Mouse (Mus musculus) forelimb bud, embryonic 11.5 days (tissue): ENCODE measurements around the gene Serpina1c.
"Not testable (repeated sequence)": the region's sequence is repeated elsewhere in the genome, so short reads cannot be mapped to it uniquely, and the experiment has no call there.

ENCODE experiments used
- DNase-seq: peaks from one replicate; pipeline ENCODE4 v3.0.0-alpha.2; 2012; ENCODE audit warnings: low read depth, low spot score

The Serpina1c gene

GRCm38 (mm10) chr12:103904837-103905340 is at the start of gene Serpina1c:
Serpina1c (minus strand) TSS chr12:103904887.
- DNase-seq, result not testable (repeated sequence)

GRCm38 (mm10) chr12:103952972-103953371 is 48.3 kb upstream of the Serpina1c start:
- not testable (repeated sequence) for DNase-seq

DNA sequence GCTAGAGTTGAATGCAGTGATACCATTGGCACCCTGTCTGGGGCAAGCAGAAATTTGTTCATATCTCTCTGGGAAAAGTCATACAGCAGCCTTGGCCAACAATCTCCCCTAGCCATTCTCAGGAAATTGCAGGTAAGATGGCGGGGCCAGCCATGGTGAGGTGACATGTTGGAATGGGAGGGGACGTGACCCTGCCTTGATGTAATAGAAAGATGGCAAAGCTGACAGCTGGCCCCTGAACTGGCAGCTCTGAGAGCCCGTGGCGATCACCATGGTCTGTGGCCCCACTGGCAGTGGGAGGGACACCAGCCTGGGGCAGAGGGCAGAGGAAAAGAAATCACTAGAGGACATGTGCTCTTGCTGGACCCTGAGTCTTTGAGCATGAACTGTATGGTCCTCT is 41.6 kb upstream of the Serpina1c start:
- DNase-seq, result no peak

GRCm38 (mm10) chr12:103909181-103909580 is 4.5 kb upstream of the Serpina1c start:
- DNase-seq, result not testable (repeated sequence)

GRCm38 (mm10) chr12:103907746-103908145 is 3.1 kb upstream of the Serpina1c start:
- not testable (repeated sequence) for DNase-seq

GRCm38 (mm10) chr12:103901929-103902328 is 2.8 kb downstream of the Serpina1c start:
- not testable (repeated sequence) for DNase-seq

DNA sequence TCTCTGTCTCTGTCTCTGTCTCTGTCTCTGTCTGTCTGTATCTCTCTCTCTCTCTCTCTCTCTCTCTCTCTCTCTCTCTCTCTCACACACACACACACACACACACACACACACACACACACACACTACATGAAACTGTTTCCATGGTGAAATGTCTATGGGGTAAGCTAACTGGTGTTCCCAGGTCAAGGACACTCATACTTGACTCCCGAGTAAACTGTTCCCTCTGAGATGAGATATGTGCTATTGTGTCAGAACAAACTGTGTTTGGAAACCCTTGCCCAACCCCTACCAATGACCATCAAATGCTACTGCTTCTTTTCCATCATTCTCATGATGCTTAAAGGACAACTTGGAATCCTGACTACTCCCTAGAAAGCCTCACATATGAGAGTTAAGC is 37.8 kb downstream of the Serpina1c start:
- not testable (repeated sequence) for DNase-seq

DNA sequence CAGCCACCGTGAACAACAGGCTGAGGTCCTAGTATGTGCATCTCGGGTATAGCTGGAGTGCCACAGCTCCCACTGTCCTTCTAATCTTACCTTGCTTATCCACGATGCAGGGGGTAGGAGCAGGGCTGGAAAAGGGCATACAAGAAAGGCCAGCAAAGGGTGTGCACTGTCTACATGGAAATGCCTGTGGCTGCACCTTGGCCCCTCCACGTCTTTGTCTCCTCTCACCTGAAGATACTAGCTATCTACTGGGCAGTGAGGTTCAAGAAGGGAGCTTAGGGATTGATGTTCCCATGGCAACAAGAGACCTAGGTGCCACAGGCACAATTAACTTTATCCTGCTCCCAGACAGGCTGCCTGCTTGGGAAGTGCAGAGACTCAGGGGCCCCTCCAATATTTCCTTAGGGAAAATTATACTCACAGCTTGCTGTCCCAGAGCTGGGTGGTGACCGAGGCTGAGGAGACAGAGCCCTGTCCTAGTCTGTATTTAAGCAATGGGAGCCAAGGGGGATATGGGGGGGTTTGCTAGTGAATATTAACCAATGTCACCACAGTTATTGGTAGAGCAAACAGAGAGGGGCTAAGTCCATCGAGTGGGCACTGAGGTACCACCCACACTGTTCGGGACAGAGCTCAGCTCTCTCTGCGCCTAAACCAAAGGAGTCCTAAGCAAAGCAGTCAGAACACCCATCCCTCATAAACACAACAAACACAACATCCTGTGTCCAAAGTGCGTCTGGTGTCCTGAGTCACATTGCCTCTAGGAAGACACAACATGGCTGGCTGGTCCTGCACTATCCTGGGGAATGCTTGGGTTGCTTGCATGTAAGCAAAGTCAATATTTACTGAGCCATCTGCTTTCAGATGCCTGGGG is 41.3 kb downstream of the Serpina1c start, which contains the start of gene Serpina1a:
Gene Serpina1a, minus strand, starts transcription at position 462 of the 874 bp plus-strand sequence.
- not testable (repeated sequence) for DNase-seq

- no peak for DNase-seq
Measured at GRCm38 (mm10) chr12:103860976-103861375, 43.7 kb downstream of the Serpina1c start.

DNA sequence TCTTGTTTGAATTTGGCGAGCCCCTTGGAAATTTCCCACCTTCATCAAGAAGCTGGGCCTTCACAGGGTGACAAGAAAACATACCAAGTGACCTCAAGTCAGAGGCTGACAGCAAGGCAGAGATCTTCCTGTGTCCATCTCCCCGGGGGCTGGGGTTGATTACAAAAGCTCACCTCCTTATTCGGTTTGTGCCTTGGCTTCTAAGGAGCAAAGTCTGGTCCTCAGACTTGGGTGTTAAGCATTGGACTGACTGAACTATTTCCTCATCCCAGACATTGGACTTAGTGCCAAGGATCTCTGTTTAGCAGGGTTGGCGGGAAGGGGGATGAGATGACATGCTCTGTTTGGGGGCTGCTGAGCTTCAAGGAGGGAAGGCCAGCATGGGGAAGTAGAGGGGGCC is 44.1 kb downstream of the Serpina1c start:
- DNase-seq, result not testable (repeated sequence)

DNA sequence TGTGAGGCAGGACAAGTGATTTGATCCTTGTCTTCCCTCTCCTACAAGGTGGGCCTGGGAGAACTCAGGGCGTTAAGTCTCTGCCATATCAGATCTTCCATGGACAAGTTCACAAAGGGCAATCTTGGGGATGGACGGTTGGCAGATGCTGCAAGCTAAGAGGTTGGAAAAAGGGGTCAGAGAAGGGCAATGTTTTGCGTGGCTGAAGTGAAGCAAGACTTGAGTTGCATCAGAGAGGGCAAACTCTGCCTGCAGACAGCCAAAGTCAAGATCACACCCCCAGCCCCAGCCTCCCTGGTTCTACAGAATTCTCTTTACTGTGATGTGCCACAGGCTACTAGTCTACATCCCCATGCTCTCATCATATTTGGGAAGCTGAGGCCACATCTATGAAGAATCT is 45.1 kb downstream of the Serpina1c start:
- DNase-seq, result not testable (repeated sequence)

DNA sequence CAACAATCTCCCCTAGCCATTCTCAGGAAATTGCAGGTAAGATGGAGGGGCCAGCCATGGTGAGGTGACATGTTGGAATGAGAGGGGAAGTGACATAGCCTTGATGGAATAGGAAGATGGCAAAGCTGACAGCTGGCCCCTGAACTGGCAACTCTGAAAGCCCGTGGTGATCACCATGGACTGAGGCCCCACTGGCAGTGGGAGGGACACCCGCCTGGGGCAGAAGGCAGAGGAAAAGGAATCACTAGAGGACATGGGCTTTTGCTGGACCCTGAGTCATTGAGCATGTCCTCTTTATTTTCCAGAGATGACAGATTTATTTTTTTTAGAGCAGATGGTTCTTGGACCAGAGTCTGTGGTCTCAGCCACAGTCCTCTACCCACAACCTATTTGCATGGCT is 51.7 kb downstream of the Serpina1c start:
- not testable (repeated sequence) for DNase-seq
